Mouse (Mus musculus): Measurements from ENCODE around the gene Ccdc92.
A peak's percentile ranks its signal among the peaks of the same experiment; 100 is the strongest.

The Ccdc92 gene

DNA sequence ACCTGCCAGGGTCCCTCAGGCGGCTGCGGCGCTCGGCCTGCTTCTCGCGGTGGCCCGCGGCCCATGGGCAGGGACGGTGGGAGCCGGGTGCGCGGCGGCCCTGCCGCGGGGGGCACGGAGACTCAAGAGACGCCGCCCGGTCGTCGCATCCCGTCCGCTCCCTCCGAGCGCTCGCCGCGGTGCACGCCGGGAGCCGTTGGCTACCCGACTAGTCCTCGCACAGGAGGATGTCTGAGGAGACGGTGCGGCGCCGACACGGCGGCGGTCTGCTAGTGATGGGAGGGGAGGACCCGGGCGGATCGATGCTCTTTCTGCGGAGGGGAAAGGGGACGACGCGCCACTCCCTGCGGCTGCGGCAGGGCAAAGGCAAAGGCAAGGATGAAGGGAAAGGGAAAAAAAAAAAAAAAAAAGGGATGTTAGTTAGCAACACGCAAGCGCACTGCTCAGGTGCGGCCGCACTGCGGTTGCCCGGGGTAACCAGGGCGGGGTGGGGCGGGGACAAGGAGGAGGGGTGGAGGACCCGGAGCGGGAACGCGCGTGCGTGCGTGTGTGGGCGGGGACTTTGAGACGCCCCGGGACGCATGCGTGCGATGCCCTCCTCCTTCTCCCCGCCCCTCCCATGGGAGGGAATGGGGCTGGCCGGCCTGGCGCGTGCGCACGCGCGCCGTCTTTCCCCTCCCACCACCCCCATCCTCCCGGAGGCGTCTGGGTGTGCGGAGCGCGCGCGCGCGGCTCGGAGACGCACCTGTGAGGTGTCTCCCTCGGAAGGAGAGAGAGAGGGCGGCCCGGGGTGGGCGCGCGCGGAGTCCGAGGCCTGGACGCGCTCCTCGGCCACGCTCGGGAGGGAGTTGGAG lies at the start of gene Ccdc92, which contains the start of gene Zfp664:
TSS of gene Ccdc92 (minus strand) at position 412 of the 854 bp plus-strand sequence.
TSS of gene Zfp664 (plus strand) at position 679 of the 854 bp plus-strand sequence.
- H3K36me3 ChIP-seq (ENCODE audit: control insufficient read depth, insufficient read depth, low read length, poor library complexity, severe bottlenecking) = no peaks in the 10 kb centered on the region
- H3K27me3 ChIP-seq (ENCODE audit: control insufficient read depth, insufficient read depth, low read length, poor library complexity, severe bottlenecking) = no peaks in the 10 kb centered on the region; the same call in 1 of the 2 replicates
- DNase-seq (ENCODE audit: low read depth, low spot score) = peak; percentile 99

DNA sequence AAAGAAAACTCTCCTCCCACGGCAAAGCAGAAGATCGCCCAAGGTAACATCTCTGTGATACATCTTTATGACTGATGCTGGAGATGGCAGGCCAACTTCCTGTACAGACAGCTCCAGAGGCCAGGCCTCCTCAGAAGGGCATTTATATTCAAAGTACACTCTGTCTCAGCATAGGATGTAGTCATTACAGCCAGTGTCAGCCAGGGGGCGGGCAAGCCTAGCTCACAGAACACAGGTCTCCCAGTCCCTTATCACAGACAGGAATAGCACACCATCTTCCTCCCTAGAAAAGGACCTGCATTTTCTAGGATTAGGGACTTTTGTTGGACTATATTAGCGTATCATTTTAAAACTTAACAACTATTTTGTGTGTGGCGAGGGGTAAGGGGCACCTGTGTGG lies 46.6 kb upstream of the Ccdc92 start:
- no peaks in the 10 kb centered on the region for H3K36me3 ChIP-seq (ENCODE audit: control insufficient read depth, insufficient read depth, low read length, poor library complexity, severe bottlenecking)
- peak; percentile 67 for DNase-seq (ENCODE audit: low read depth, low spot score)
- H3K27me3 ChIP-seq (ENCODE audit: control insufficient read depth, insufficient read depth, low read length, poor library complexity, severe bottlenecking) = no peaks in the 10 kb centered on the region

DNA sequence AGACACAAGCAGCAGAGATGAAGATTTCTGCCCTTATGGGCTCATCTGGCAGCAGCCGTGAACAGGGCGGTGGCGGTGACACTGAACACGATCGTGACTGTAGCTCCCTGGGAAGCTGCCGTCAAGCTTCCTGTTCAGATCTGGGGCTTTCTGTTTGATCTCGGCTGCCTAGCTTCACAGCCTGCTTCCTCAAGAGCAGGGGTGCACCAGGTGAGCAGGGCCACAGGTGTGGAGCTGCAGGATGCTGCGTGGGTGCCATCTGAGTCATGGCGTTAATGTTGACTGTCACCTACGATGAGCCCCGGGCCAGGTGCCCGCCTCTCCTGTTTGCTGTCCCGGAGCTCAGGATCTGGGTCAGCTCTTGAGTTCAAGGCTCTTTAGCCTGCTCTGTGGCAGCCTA lies 44.7 kb upstream of the Ccdc92 start:
- no peaks in the 10 kb centered on the region for H3K36me3 ChIP-seq (ENCODE audit: control insufficient read depth, insufficient read depth, low read length, poor library complexity, severe bottlenecking)
- DNase-seq (ENCODE audit: low read depth, low spot score) = no peak
- no peaks in the 10 kb centered on the region for H3K27me3 ChIP-seq (ENCODE audit: control insufficient read depth, insufficient read depth, low read length, poor library complexity, severe bottlenecking)

DNA sequence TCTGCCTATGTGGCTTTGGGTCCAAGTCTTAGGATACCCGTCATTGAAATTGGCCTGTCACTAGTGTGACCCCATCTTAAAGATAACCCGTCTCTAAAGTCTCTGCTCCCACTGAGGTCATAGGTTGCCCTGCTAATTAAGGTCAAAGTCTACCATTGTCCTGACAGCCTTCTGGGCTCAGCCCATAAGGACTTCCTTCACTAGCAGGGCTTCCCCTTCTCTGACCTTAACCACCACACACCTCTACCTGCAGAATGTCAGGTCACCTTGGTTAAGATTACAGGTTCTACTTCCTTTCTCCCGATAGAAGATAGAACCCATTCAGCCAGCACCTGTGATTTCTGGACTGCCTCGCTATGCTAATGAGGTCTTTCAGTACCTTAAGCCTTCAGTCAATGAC lies 41.6 kb upstream of the Ccdc92 start:
- Histone ChIP-seq H3K36me3 (ENCODE audit: control insufficient read depth, insufficient read depth, low read length, poor library complexity, severe bottlenecking) (no peaks in the 10 kb centered on the region), H3K27me3 (ENCODE audit: control insufficient read depth, insufficient read depth, low read length, poor library complexity, severe bottlenecking) (no peaks in the 10 kb centered on the region)
- no peak for DNase-seq (ENCODE audit: low read depth, low spot score)

DNA sequence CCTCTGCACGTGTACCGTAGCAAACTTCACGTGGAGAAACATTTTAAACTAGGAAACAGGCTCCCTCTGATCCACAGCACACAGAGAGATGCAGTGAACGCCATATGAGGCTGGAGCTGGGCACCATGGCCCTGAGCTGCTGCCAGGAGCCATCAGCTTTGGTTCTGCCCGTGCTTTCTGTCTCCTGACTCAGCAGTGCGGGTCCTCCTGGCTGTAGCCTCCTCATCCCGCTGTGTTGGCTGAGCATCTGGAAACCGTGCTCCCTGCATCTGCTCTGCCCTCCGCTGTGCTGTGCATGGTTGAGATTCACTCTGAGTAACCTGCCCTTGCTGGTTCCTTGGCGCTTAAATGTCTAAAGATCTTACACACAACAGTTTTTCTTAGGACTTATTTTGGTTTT lies 40.0 kb upstream of the Ccdc92 start:
- no peak for DNase-seq (ENCODE audit: low read depth, low spot score)
- H3K36me3 ChIP-seq (ENCODE audit: control insufficient read depth, insufficient read depth, low read length, poor library complexity, severe bottlenecking) = no peaks in the 10 kb centered on the region

DNA sequence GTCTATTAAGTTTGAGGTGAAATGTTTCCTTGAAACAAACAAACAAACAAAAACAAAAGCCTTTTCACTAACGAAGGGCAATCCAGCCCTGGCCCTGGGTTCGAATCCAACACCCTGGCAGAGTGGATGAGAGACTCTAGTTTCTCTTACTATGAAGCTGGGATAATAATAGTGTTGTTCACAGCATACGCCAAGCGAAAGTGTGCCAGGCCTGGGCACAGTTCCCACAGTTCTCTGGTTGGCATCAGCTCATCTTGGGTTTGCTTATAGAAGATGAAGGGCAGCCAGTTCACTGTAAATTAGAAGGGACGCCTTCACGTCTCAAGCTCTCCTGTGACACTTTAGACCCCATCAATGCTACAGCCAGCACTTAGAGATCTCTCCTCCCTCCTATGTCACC lies 39.5 kb upstream of the Ccdc92 start:
- Histone ChIP-seq H3K27me3 (ENCODE audit: control insufficient read depth, insufficient read depth, low read length, poor library complexity, severe bottlenecking) (no peaks in the 10 kb centered on the region), H3K36me3 (ENCODE audit: control insufficient read depth, insufficient read depth, low read length, poor library complexity, severe bottlenecking) (no peaks in the 10 kb centered on the region)
- DNase-seq (ENCODE audit: low read depth, low spot score) = no peak

More for the DNA sequence above, 40.0 kb upstream of the Ccdc92 start:
- H3K27me3 ChIP-seq (ENCODE audit: control insufficient read depth, insufficient read depth, low read length, poor library complexity, severe bottlenecking) = no peaks in the 10 kb centered on the region

DNA sequence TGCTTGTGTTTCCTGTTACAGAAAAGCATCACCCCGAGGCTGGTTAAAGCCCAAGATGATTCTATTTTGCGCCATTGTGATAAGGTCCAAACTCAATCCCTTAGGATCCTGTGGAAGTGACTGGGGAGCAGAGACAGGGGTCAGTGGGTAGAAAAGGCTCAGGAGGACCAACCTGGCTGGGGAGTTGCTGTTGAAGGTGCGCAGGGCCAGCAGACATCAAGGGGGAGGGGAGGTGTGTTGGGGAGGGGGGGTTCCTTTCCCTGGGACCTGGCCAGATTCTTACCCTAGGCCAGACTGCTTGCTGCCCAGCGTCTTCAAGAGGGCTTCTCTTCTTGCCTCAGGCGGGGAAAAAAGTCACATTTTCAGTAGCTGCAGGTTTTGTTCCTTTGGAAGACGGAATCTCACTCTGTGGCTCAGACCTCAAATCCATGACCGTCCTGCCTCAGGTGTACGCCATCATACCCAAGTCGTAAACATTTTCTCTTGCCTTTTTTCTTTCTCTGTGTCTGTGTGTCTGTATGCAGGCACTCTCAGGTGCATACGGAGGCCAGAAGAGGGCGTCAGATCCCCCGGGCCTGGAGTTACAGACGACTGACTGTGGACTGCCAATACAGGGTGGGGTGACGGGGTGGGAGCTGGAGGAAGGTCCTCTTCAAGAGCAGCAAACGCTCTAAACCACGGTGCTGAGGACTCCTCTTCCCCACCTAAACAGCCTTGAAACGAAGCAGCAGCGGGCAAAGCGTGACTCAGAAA lies 38.7 kb upstream of the Ccdc92 start:
- Histone ChIP-seq H3K27me3 (ENCODE audit: control insufficient read depth, insufficient read depth, low read length, poor library complexity, severe bottlenecking) (no peaks in the 10 kb centered on the region), H3K36me3 (ENCODE audit: control insufficient read depth, insufficient read depth, low read length, poor library complexity, severe bottlenecking) (no peaks in the 10 kb centered on the region)
- DNase-seq (ENCODE audit: low read depth, low spot score) = no peak

DNA sequence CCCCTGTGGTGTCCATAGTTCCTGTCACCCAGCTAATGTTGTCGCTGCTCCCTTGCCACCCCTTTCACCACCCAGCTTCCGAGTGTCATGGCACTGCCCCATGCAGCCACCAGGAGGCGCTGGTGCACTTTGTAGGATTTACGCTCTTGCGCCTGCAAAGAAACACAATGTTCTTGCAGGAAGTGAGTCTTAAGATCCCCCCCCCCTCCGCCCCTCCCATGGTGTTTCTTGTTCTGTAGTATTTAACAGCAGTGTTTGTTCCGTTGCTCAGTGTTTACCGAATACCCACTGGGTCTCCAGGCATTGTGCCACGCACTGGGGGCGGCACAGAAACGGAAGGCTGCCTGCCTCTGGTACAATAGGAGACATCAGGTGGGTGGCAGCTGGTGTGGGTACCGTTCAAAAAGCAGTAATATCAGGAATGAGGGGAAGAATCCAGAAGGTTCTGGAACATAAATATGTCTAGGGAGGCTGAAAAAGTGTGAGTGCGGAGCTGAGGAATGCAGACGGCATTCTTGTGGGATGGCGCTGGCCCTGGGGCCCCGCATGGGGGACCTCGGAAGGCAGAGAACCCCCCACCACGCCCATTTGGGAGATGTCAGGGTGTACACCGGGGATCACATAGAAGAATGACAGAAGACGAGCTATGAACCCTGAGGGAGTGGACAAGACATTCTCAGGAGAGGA lies 37.9 kb upstream of the Ccdc92 start:
- Histone ChIP-seq H3K27me3 (ENCODE audit: control insufficient read depth, insufficient read depth, low read length, poor library complexity, severe bottlenecking) (no peaks in the 10 kb centered on the region), H3K36me3 (ENCODE audit: control insufficient read depth, insufficient read depth, low read length, poor library complexity, severe bottlenecking) (no peaks in the 10 kb centered on the region)
- DNase-seq (ENCODE audit: low read depth, low spot score) = peak; percentile 91

DNA sequence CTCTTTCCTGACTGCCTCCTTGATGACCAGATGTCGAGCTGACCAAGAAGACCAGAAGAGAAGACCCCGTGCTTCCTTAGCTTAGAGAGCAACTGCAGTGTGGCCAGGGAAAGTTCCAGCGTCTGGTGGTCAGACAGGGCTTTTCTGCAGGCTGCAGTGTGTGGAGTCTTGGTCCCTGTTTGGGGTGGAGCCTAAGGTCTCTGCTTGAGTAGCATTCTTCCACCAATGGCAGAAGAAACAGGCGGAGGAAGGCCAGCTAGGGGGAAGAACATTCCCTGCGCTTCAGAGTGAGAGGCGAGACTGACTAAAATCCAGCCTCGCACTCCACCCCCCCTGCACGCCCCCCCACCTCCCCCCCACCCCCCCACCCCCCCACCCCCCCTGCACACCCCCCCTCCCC lies 33.9 kb upstream of the Ccdc92 start:
- no peak for DNase-seq (ENCODE audit: low read depth, low spot score)
- Histone ChIP-seq H3K27me3 (ENCODE audit: control insufficient read depth, insufficient read depth, low read length, poor library complexity, severe bottlenecking) (no peaks in the 10 kb centered on the region), H3K36me3 (ENCODE audit: control insufficient read depth, insufficient read depth, low read length, poor library complexity, severe bottlenecking) (no peaks in the 10 kb centered on the region)

DNA sequence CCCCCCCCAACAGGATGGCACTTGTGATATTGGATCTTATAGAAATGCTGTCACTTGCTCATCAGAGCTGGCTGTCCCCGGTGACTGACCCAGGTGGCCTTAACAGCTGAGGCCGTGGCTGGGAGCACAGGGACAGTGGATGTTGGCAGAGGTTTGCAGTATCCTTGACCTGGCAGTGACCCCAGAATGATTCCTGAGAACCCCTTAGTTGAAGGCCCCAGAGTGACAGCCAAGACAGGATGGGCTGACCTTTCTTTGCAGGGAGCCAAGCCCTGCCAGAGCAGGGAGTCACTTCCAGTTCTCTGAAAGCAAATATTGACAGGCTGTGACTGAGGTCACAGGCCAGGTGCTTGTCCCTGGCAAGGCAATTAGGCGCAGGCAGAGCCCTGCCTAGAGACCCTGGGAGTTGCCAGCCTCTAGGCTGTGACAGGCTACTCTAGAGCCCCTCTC lies 29.7 kb upstream of the Ccdc92 start:
- no peaks in the 10 kb centered on the region for H3K27me3 ChIP-seq (ENCODE audit: control insufficient read depth, insufficient read depth, low read length, poor library complexity, severe bottlenecking)
- no peaks in the 10 kb centered on the region for H3K36me3 ChIP-seq (ENCODE audit: control insufficient read depth, insufficient read depth, low read length, poor library complexity, severe bottlenecking)
- DNase-seq (ENCODE audit: low read depth, low spot score) = no peak

DNA sequence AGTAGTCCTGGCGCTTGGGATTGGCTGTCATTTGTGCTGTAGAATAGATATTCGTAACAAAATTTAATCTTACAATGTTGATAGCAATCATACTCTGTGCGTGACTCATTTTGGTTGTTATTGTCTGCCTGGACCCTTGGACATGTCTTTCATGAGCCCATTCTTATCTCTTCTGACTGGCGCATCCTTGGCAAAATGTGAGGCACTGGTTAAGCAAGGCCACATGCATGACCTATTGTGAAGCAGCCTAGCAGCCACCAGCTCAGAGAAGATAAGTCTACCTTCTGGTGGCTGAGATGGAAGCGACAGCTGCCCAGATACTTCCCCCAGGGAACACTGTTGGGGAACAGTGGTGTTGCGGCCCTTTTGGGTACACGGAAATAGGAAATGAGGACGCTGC lies 26.4 kb upstream of the Ccdc92 start:
- H3K27me3 ChIP-seq (ENCODE audit: control insufficient read depth, insufficient read depth, low read length, poor library complexity, severe bottlenecking) = no peaks in the 10 kb centered on the region
- peaks cover 2% of the 10 kb centered on the region for H3K36me3 ChIP-seq (ENCODE audit: control insufficient read depth, insufficient read depth, low read length, poor library complexity, severe bottlenecking)
- DNase-seq (ENCODE audit: low read depth, low spot score) = no peak

DNA sequence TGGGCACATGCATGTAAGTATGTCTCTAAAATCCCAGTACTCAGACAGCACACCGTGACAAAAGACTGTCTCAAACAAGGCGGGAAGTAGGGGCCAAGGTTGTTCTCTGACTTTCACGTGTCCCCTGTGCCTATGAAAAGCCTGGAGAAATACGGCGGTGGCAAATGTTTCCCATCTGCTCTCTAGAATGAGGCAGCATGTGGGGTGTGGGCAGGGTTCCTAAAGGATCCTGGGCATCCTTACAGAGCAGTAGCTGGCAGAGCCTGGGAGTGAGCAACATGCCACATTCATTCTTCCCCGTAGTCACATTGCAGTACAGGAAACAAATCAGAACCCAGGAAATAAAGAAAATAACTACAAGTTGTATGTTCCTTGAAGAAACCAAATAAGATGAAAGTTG lies 21.7 kb upstream of the Ccdc92 start:
- Histone ChIP-seq H3K27me3 (ENCODE audit: control insufficient read depth, insufficient read depth, low read length, poor library complexity, severe bottlenecking) (no peaks in the 10 kb centered on the region), H3K36me3 (ENCODE audit: control insufficient read depth, insufficient read depth, low read length, poor library complexity, severe bottlenecking) (peaks cover 2% of the 10 kb centered on the region)
- DNase-seq (ENCODE audit: low read depth, low spot score) = no peak

DNA sequence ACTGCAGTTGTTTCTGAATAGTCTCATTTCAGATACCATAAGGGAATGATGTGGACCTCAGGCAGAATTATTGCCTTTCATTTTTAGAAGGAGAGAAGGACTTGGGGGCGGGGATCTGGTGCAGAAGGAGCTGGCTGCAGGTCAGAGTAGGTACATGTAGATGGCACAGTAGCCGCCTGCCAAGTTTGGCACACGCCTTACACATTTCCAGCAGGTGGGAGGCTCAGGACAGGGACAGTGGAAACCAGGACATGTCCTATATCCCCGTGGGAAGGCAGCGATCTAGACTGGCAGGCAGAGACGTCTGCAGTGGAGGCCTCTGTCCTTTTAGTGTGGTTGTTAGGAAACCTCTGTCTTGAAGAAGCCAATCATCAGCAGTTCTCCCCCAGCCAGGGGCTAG lies 17.6 kb upstream of the Ccdc92 start:
- H3K36me3 ChIP-seq (ENCODE audit: control insufficient read depth, insufficient read depth, low read length, poor library complexity, severe bottlenecking) = peaks cover 2% of the 10 kb centered on the region
- DNase-seq (ENCODE audit: low read depth, low spot score) = no peak
- H3K27me3 ChIP-seq (ENCODE audit: control insufficient read depth, insufficient read depth, low read length, poor library complexity, severe bottlenecking) = no peaks in the 10 kb centered on the region

DNA sequence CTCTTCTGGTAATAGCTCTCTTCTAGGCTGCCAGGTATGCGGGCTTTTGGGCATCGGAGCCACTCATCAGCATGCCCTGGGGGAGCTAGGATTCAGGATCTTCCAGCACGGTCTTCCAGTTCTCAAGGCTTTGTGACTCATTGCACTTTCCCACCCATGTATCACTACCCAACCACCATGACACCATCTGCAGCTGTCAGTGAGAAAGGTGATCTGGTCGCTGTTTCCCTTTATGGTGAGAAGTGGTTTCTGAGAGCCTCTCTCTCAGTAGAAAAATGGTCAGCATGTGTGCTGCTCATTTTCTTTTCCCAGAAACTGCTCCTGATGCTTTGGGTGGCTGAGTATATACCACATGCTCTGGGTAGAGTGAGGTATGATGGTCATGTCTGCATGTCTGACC lies 17.0 kb upstream of the Ccdc92 start:
- no peaks in the 10 kb centered on the region for H3K36me3 ChIP-seq (ENCODE audit: control insufficient read depth, insufficient read depth, low read length, poor library complexity, severe bottlenecking)
- DNase-seq (ENCODE audit: low read depth, low spot score) = no peak
- no peaks in the 10 kb centered on the region for H3K27me3 ChIP-seq (ENCODE audit: control insufficient read depth, insufficient read depth, low read length, poor library complexity, severe bottlenecking)
